Mouse (Mus musculus): Measurements from ENCODE around the gene Sppl2a. TPM values are rescaled to one million over a fixed set of nuclear protein-coding genes. Genes with fewer than 3 reads are reported as not detected.
"Not testable (repeated sequence)": the region's sequence is repeated elsewhere in the genome, so short reads cannot be mapped to it uniquely, and the experiment has no call there.

Sppl2a gene
- polyA plus RNA-seq, 1 experiment from 2014 or later = 30.3 TPM

DNA sequence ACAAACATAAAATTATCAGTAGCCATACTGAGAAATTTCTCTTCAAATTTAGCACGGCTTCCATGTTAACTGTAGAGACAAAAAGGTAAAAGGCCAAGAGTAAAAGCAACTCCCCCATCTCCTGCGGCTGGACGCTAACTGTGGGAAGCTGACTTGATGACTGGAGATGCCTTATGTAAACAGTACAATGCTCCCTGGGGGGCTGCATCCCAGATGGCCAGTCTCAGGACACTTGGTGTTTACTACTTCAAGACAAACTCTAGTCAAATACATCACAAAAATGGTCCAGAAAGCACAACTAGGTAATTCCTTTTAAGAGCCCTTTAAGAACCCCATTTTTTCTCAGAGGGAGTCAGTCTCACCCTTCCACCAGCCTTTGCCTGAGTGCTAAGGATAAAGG is 45.9 kb downstream of the Sppl2a start:
- Histone ChIP-seq H3K9me3 (replicated peaks) (no peaks in the 10 kb centered on the region), H3K27me3 (ENCODE audit: low read depth, poor library complexity, severe bottlenecking) (no peaks in the 10 kb centered on the region), H3K4me3 (no peak overlapping the region), H3K36me3 (no peaks in the 10 kb centered on the region), H3K27ac (replicated peaks) (no peak overlapping the region), H3K4me1 (no peaks in the 10 kb centered on the region)
- DNase-seq (ENCODE audit: low spot score) = no peak
- 69% methylated on average over 3 of the region's 3 CpGs for WGBS

- H3K27ac ChIP-seq (replicated peaks) = no peak overlapping the region
- no peak for DNase-seq (ENCODE audit: low spot score)
- WGBS = 86% methylated on average over 2 of the region's 2 CpGs
- H3K27me3 ChIP-seq (ENCODE audit: low read depth, poor library complexity, severe bottlenecking) = no peaks in the 10 kb centered on the region
- no peaks in the 10 kb centered on the region for H3K36me3 ChIP-seq
- no peaks in the 10 kb centered on the region for H3K4me1 ChIP-seq
- no peaks in the 10 kb centered on the region for H3K9me3 ChIP-seq (replicated peaks)
- no peak overlapping the region for H3K4me3 ChIP-seq
Observed at GRCm38 (mm10) chr2:126885871-126886270, 47.2 kb downstream of the Sppl2a start.

GRCm38 (mm10) chr2:126882711-126883110 is 50.3 kb downstream of the Sppl2a start:
- not testable (repeated sequence) for H3K27ac ChIP-seq (replicated peaks); H3K36me3 ChIP-seq; H3K9me3 ChIP-seq (replicated peaks); H3K27me3 ChIP-seq (ENCODE audit: low read depth, poor library complexity, severe bottlenecking); H3K4me1 ChIP-seq; DNase-seq (ENCODE audit: low spot score); H3K4me3 ChIP-seq
- 56% methylated on average over 2 of the region's 2 CpGs for WGBS

- Histone ChIP-seq H3K27ac (replicated peaks) (no peak overlapping the region), H3K4me3 (no peak overlapping the region), H3K9me3 (replicated peaks) (no peaks in the 10 kb centered on the region), H3K27me3 (ENCODE audit: low read depth, poor library complexity, severe bottlenecking) (no peaks in the 10 kb centered on the region), H3K4me1 (peaks cover 22% of the 10 kb centered on the region), H3K36me3 (no peaks in the 10 kb centered on the region)
- DNase-seq (ENCODE audit: low spot score) = no peak
- WGBS = 93% methylated on average over 1 of the region's 1 CpGs
Observed at GRCm38 (mm10) chr2:126877991-126878390, 55.0 kb downstream of the Sppl2a start.

- Histone ChIP-seq H3K9me3 (replicated peaks) (no peaks in the 10 kb centered on the region), H3K4me3 (peak within 1 kb of the TSS; percentile 95), H3K27me3 (ENCODE audit: low read depth, poor library complexity, severe bottlenecking) (no peaks in the 10 kb centered on the region), H3K27ac (replicated peaks) (peak within 1 kb of the TSS; percentile 95), H3K4me1 (peaks cover 22% of the 10 kb centered on the region), H3K36me3 (no peaks in the 10 kb centered on the region)
- peak; percentile 91 for DNase-seq (ENCODE audit: low spot score)
- WGBS = under 1% methylated on average over 81 of the region's 81 CpGs
Observed at GRCm38 (mm10) chr2:126875871-126876796, 56.9 kb downstream of the Sppl2a start, which contains the start of gene Trpm7. Gene Trpm7, minus strand, starts transcription at chr2:126876230.

GRCm38 (mm10) chr2:126875516-126875835 is 57.6 kb downstream of the Sppl2a start:
- under 1% methylated on average over 18 of the region's 18 CpGs for WGBS
- H3K27me3 ChIP-seq (ENCODE audit: low read depth, poor library complexity, severe bottlenecking) = no peaks in the 10 kb centered on the region
- no peaks in the 10 kb centered on the region for H3K9me3 ChIP-seq (replicated peaks)
- H3K4me3 ChIP-seq = peak overlapping the region; percentile 95
- DNase-seq (ENCODE audit: low spot score) = no peak
- H3K4me1 ChIP-seq = peaks cover 22% of the 10 kb centered on the region
- peak overlapping the region; percentile 95 for H3K27ac ChIP-seq (replicated peaks)
- no peaks in the 10 kb centered on the region for H3K36me3 ChIP-seq

DNA sequence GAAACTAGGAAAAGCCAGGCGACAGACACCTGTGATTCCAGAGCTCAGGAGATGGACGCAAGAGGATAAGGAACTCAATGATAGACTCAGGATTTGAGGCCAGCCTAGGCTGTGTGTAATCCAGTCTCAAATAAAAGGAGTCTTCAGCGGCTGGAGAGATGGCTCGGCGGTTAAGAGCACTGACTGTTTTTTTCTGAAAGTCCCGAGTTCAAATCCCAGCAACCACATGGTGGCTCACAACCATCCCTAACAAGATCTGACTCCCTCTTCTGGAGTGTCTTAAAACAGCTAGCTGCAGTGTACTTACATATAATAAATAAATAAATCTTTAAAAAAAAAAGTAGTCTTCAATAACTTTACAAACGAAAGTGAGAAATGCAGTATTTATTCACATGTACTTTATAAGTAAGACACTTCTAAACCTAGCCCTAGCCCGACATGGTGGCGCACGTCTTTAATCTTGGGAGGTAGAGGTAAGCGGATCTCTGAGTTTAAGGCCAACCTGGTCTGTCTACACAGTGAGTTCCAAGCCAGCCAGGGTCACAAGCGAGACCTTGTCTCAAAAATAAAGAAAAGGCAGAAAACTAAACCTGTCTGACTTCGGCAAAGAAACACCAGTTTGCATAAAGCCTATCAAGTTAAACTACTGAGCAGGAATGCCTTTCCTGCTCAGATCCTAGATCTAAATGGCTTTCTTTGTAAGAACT is 58.1 kb downstream of the Sppl2a start:
- no peak for DNase-seq (ENCODE audit: low spot score)
- 28% methylated on average over 13 of the region's 13 CpGs for WGBS
- peak overlapping the region; percentile 95 for H3K27ac ChIP-seq (replicated peaks)
- H3K27me3 ChIP-seq (ENCODE audit: low read depth, poor library complexity, severe bottlenecking) = no peaks in the 10 kb centered on the region
- H3K4me3 ChIP-seq = peak overlapping the region; percentile 95
- H3K9me3 ChIP-seq (replicated peaks) = no peaks in the 10 kb centered on the region
- no peaks in the 10 kb centered on the region for H3K36me3 ChIP-seq
- peaks cover 22% of the 10 kb centered on the region for H3K4me1 ChIP-seq

GRCm38 (mm10) chr2:126866301-126866700 is 66.7 kb downstream of the Sppl2a start:
- Histone ChIP-seq H3K36me3 (no peaks in the 10 kb centered on the region), H3K9me3 (replicated peaks) (no peaks in the 10 kb centered on the region), H3K27ac (replicated peaks) (no peak overlapping the region), H3K4me1 (no peaks in the 10 kb centered on the region), H3K27me3 (ENCODE audit: low read depth, poor library complexity, severe bottlenecking) (no peaks in the 10 kb centered on the region), H3K4me3 (no peak overlapping the region)
- WGBS = 92% methylated on average over 1 of the region's 1 CpGs
- no peak for DNase-seq (ENCODE audit: low spot score)

DNA sequence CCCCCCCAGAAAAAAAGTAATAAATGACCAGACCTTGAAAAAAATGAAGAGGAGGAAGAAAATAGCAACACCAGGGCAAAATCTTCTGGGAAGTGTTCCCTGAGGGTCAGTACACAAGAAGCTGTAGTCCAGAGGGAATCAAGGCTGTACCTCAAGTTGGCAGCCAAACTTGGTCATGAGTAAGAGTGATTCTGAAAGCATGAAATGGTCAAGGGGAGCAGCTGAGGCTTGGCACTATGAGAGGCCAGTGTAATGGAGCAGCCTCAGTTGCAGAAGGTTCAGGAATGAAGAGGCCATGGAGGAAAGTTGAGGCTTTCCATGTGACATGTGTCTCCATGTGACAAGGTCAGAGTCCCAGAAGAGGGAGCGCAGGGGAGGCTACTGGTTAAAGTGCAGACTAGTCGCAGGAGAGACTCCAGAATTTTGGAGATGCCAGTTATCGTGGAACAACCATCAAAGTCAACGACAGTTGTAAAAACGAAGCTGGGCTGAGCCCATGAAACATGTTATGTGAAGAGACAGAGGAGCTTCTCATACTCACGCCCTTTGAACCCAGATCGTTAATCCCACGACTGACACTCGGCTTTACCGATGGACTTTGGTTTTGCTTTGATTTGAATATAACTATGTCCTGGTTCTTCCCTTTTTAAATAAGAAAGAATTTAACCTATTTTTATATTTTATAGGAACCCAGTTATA is 67.4 kb downstream of the Sppl2a start:
- 95% methylated on average over 10 of the region's 10 CpGs for WGBS
- no peaks in the 10 kb centered on the region for H3K9me3 ChIP-seq (replicated peaks)
- no peaks in the 10 kb centered on the region for H3K27me3 ChIP-seq (ENCODE audit: low read depth, poor library complexity, severe bottlenecking)
- H3K36me3 ChIP-seq = no peaks in the 10 kb centered on the region
- no peak for DNase-seq (ENCODE audit: low spot score)
- no peak overlapping the region for H3K4me3 ChIP-seq
- H3K27ac ChIP-seq (replicated peaks) = no peak overlapping the region
- H3K4me1 ChIP-seq = no peaks in the 10 kb centered on the region

DNA sequence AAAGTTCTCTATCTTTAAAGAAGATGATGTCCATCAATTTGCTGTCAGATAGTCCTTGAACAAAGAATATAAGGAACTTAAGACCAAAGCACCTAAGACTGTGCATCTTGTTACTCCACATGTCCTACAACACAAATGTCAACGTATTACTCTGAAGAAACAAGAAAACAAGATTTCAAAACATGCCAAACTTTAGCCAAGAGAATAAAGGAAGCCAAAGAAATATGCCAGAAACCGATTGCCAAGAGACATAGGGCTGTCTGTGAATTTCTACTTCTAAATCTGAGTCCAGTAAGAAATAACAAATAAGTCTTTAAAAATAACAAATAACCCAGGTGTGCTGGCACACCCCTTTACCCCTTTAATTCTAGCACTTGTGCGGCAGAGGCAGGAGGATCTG is 68.0 kb downstream of the Sppl2a start:
- H3K4me1 ChIP-seq = no peaks in the 10 kb centered on the region
- no peak overlapping the region for H3K27ac ChIP-seq (replicated peaks)
- H3K4me3 ChIP-seq = no peak overlapping the region
- no peaks in the 10 kb centered on the region for H3K9me3 ChIP-seq (replicated peaks)
- DNase-seq (ENCODE audit: low spot score) = no peak
- H3K27me3 ChIP-seq (ENCODE audit: low read depth, poor library complexity, severe bottlenecking) = no peaks in the 10 kb centered on the region
- H3K36me3 ChIP-seq = no peaks in the 10 kb centered on the region
- WGBS = 93% methylated on average over 3 of the region's 3 CpGs

DNA sequence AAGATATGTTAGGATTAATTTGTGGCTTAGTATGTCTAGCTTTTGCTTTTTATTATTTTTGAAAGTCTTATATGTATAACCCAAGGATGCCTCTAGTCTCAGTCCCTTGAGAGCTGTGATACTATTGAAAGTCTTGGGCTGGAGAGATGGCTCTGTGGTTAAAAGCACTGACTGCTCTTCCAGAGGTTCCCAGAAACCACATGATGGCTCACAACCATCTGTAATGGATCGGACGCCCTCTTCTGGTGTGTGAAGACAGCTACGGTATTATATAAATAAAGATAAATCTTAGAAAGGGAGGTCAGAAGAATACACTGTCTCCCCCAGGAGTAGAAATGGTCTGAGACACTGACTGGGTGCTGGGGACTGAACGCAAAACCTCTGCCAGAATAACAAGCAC is 88.3 kb downstream of the Sppl2a start:
- DNase-seq (ENCODE audit: low spot score) = no peak
- Histone ChIP-seq H3K9me3 (replicated peaks) (no peaks in the 10 kb centered on the region), H3K4me1 (no peaks in the 10 kb centered on the region), H3K27ac (replicated peaks) (no peak overlapping the region), H3K4me3 (no peak overlapping the region), H3K27me3 (ENCODE audit: low read depth, poor library complexity, severe bottlenecking) (no peaks in the 10 kb centered on the region), H3K36me3 (peaks cover 83% of the 10 kb centered on the region)
- WGBS = 96% methylated on average over 4 of the region's 4 CpGs

All from midbrain, embryonic 10.5 days (tissue).